Mouse (Mus musculus): ENCODE results near the gene 6330403K07Rik. TPM values are rescaled to one million over a fixed set of nuclear protein-coding genes. Genes with fewer than 3 reads are reported as not detected.

6330403K07Rik gene
- total RNA-seq, 2 experiments from 2014 or later = 0.76 to 0.86 TPM

DNA sequence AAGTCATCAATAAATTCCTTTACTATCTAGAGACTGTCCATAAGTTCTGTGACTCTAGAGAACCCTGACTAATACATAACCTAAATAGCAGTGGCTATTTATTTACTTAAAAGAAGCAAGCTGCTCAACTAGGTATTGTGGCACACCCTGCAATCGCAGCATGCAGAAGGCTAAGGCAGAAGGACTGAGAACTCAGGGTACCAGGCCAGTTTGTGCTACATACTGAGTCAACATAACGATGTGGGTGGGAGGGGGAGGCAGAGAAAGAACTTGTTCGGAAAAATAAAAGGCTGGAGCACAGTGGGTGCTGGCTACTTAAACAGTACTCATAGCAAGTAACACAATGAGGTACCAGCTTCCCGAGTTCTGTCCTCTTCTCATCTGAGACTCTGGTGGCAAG is 32.1 kb downstream of the 6330403K07Rik start:
- no peak for DNase-seq
- intact Hi-C loops (cut with DNase I) = no loop called here

DNA sequence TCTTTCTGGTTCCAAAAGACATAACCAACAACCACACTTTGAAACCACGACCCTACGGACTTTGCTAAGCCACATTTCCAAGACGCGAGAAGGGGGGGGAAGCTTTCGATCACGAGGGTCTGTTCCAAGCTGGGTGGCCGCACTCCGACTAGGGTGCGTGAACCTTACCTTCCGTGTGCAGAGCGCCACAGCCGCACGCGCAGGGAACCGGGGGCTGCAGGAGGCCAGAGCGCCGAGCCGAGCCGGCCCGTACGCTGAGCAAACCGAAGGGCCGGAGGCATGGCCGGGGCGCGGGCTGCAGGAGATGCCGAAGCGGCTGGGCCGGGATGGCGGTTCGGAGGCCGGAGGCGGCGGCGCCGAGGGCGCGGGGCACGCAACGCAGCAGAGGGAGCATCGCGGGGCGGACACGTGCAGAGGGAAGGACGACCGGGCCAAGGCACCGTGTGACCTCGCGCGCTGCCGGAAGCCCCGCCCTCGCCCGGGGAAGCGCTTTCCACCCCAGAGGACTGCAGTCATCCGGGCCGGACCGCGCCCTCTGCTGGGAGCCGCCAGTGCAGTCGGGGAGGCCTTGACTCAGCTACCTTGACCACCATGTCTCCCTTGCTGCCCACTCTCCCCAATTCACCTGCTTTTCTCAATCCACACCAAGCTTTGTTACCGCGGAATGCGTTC is 50.6 kb downstream of the 6330403K07Rik start, which contains the start of gene C1qbp:
Gene C1qbp, minus strand, starts transcription at position 470 of the 672 bp plus-strand sequence.
- DNase-seq = peak; percentile 97 to 99
- intact Hi-C loops (cut with DNase I) = no loop called here

GRCm38 (mm10) chr11:70982030-70982429 is 51.3 kb downstream of the 6330403K07Rik start:
- intact Hi-C loops (cut with DNase I) = no loop called here
- DNase-seq = no peak

Other genes with a start within 250 kb of the 6330403K07Rik start
- gene Scimp, start 220.9 kb downstream of the 6330403K07Rik start, total RNA-seq (2021) = under 1 TPM; 0.29 to 0.55 TPM
- gene Rabep1, start 188.7 kb downstream of the 6330403K07Rik start, total RNA-seq (2021) = 10 to 100 TPM; 32.8 to 34.8 TPM
- gene Nup88, start 63.5 kb downstream of the 6330403K07Rik start, total RNA-seq (2021) = 10 to 100 TPM; 46.8 to 49.6 TPM
- 10 to 100 TPM; 17.4 to 18.1 TPM for gene Rpain, start 63.3 kb downstream of the 6330403K07Rik start, total RNA-seq (2021)
- gene C1qbp, start 50.5 kb downstream of the 6330403K07Rik start, total RNA-seq (2021) = 100 to 1,000 TPM; 202 to 214 TPM
- 10 to 100 TPM; 10.7 to 11.6 TPM for gene Dhx33, start 29.1 kb downstream of the 6330403K07Rik start, total RNA-seq (2021)
- gene Mis12, start 13.9 kb downstream of the 6330403K07Rik start, total RNA-seq (2021) = 10 to 100 TPM in 1 of 2 experiments, 1 to 10 TPM in 1; 7.1 to 10.6 TPM
- gene Derl2, start 13.7 kb downstream of the 6330403K07Rik start, total RNA-seq (2021) = 10 to 100 TPM; 24.8 to 26.5 TPM
- gene Nlrp1a, start 111.2 kb upstream of the 6330403K07Rik start, total RNA-seq (2021) = 1 to 10 TPM; 1.1 to 1.4 TPM
- under 1 TPM; 0.12 to 0.17 TPM for gene Nlrp1b, start 197.2 kb upstream of the 6330403K07Rik start, total RNA-seq (2021)

Data from heart, postnatal 14 days (tissue).